Mouse (Mus musculus) embryonic facial prominence, embryonic 13.5 days (tissue): ENCODE measurements at regions not wholly inside any gene's neighbourhood (a gene's known extent, or its start where the extent isn't known, plus 50 kb on each side); places are given as distances from the start of the nearest gene placed in this dataset.

ENCODE experiments used
- ATAC-seq: fragments of 200-750 bp; cut with Nextera tagmentation; 2 replicates; pipeline ENCODE4 v1.8.0; 2017; ENCODE audit warnings: low read depth; ENCODE audit not compliant: insufficient number of reproducible peaks, insufficient read depth, low FRiP score, low TSS enrichment
- H3K27ac ChIP-seq: fragments of 300-500 bp; sonication (generic); 2 replicates; pipeline ENCODE4 v1.5.1; 2015; ENCODE audit warnings: moderate library complexity, mild to moderate bottlenecking, inconsistent platforms
- H3K27me3 ChIP-seq: fragments of 300-500 bp; sonication (generic); 2 replicates; pipeline ENCODE4 v1.6.1; 2015; ENCODE audit warnings: mild to moderate bottlenecking, inconsistent platforms
- H3K36me3 ChIP-seq: fragments of 300-500 bp; sonication (generic); 2 replicates; pipeline ENCODE4 v1.6.1; 2015; ENCODE audit warnings: mild to moderate bottlenecking, inconsistent platforms
- H3K4me1 ChIP-seq: fragments of 300-500 bp; sonication (generic); 2 replicates; pipeline ENCODE4 v1.6.1; 2015; ENCODE audit warnings: inconsistent platforms
- H3K4me2 ChIP-seq: fragments of 300-500 bp; sonication (generic); 2 replicates; pipeline ENCODE4 v1.6.1; 2015; ENCODE audit warnings: moderate library complexity, mild to moderate bottlenecking, inconsistent platforms
- H3K4me3 ChIP-seq: fragments of 300-500 bp; sonication (generic); 2 replicates; pipeline ENCODE4 v1.5.1; 2015; ENCODE audit warnings: mild to moderate bottlenecking, inconsistent platforms
- H3K9ac ChIP-seq: fragments of 300-500 bp; sonication (generic); 2 replicates; pipeline ENCODE4 v1.6.1; 2015; ENCODE audit warnings: mild to moderate bottlenecking, inconsistent platforms
- H3K9me3 ChIP-seq: fragments of 300-500 bp; sonication (generic); 2 replicates; pipeline ENCODE4 v1.6.1; 2016; ENCODE audit warnings: inconsistent platforms
- WGBS: fragments of 180-500 bp; shearing (Covaris S2); methylation state at CpG from one replicate; pipeline ENCODE4 v1.1.7; 2015; ENCODE audit warnings: mixed read lengths; 5-methylcytosine and 5-hydroxymethylcytosine counted together

GRCm38 (mm10) chr8:107682066-107682465 is 93.8 kb upstream of the Psmd7 start:
- Histone ChIP-seq H3K4me1 (peaks cover 17% of the 10 kb centered on the region), H3K27me3 (peaks cover 35% of the 10 kb centered on the region), H3K36me3 (no peaks in the 10 kb centered on the region), H3K4me2 (no peak overlapping the region), H3K9ac (no peak overlapping the region), H3K4me3 (no peak overlapping the region), H3K9me3 (no peaks in the 10 kb centered on the region), H3K27ac (no peak overlapping the region)
- WGBS: 92% methylated on average over 11 of the region's 11 CpGs
- no peak for ATAC-seq

GRCm38 (mm10) chr8:107684721-107685691 is 96.7 kb upstream of the Psmd7 start:
- 29% methylated on average over 29 of the region's 29 CpGs for WGBS
- Histone ChIP-seq H3K4me1 (peaks cover 25% of the 10 kb centered on the region), H3K27me3 (peaks cover 35% of the 10 kb centered on the region), H3K4me3 (peak overlapping the region; percentile 13; the same call in 1 of the 2 replicates), H3K4me2 (peak overlapping the region; percentile 49), H3K36me3 (no peaks in the 10 kb centered on the region), H3K27ac (peak overlapping the region; percentile 66), H3K9ac (no peak overlapping the region; the same call in 1 of the 2 replicates), H3K9me3 (no peaks in the 10 kb centered on the region)
- no peak for ATAC-seq

- Histone ChIP-seq H3K4me2 (no peak overlapping the region), H3K9ac (no peak overlapping the region), H3K27me3 (peaks cover 28% of the 10 kb centered on the region), H3K4me3 (no peak overlapping the region), H3K4me1 (peaks cover 28% of the 10 kb centered on the region), H3K27ac (no peak overlapping the region), H3K36me3 (no peaks in the 10 kb centered on the region), H3K9me3 (no peaks in the 10 kb centered on the region)
- WGBS: 77% methylated on average over 5 of the region's 5 CpGs
- no peak for ATAC-seq
Measured at GRCm38 (mm10) chr8:107686936-107687335, 98.7 kb upstream of the Psmd7 start.

GRCm38 (mm10) chr8:107687529-107687928 is 99.3 kb upstream of the Psmd7 start:
- 92% methylated on average over 9 of the region's 9 CpGs for WGBS
- no peak overlapping the region for H3K9ac ChIP-seq

GRCm38 (mm10) chr8:107689020-107689419 is 100.8 kb upstream of the Psmd7 start:
- H3K9me3 ChIP-seq: no peaks in the 10 kb centered on the region
- no peak overlapping the region for H3K27ac ChIP-seq
- peaks cover 11% of the 10 kb centered on the region for H3K27me3 ChIP-seq
- H3K4me2 ChIP-seq: no peak overlapping the region
- no peaks in the 10 kb centered on the region for H3K36me3 ChIP-seq
- H3K9ac ChIP-seq: no peak overlapping the region
- WGBS: 51% methylated on average over 10 of the region's 10 CpGs
- H3K4me3 ChIP-seq: no peak overlapping the region
- H3K4me1 ChIP-seq: peaks cover 21% of the 10 kb centered on the region
- ATAC-seq: no peak

More at GRCm38 (mm10) chr8:107687529-107687928, 99.3 kb upstream of the Psmd7 start:
- Histone ChIP-seq H3K27ac (no peak overlapping the region), H3K4me1 (peaks cover 28% of the 10 kb centered on the region), H3K4me2 (no peak overlapping the region), H3K27me3 (peaks cover 22% of the 10 kb centered on the region), H3K4me3 (no peak overlapping the region), H3K36me3 (no peaks in the 10 kb centered on the region), H3K9me3 (no peaks in the 10 kb centered on the region)
- ATAC-seq: no peak

- Histone ChIP-seq H3K9me3 (no peaks in the 10 kb centered on the region), H3K9ac (no peak overlapping the region), H3K27ac (no peak overlapping the region), H3K27me3 (peaks cover 11% of the 10 kb centered on the region), H3K36me3 (no peaks in the 10 kb centered on the region), H3K4me2 (no peak overlapping the region), H3K4me3 (no peak overlapping the region), H3K4me1 (peaks cover 11% of the 10 kb centered on the region)
- 81% methylated on average over 4 of the region's 4 CpGs for WGBS
- ATAC-seq: no peak
Measured at GRCm38 (mm10) chr8:107691251-107691650, 103.0 kb upstream of the Psmd7 start.

- Histone ChIP-seq H3K27me3 (no peaks in the 10 kb centered on the region), H3K36me3 (no peaks in the 10 kb centered on the region), H3K9ac (no peak overlapping the region), H3K27ac (no peak overlapping the region), H3K4me1 (peaks cover 21% of the 10 kb centered on the region), H3K9me3 (no peaks in the 10 kb centered on the region), H3K4me3 (no peak overlapping the region), H3K4me2 (no peak overlapping the region)
- ATAC-seq: no peak
- WGBS: 71% methylated on average over 20 of the region's 20 CpGs
Measured at GRCm38 (mm10) chr8:107696384-107697346, 108.4 kb upstream of the Psmd7 start.

- WGBS: 34% methylated on average over 7 of the region's 7 CpGs
- ATAC-seq: no peak
- Histone ChIP-seq H3K4me1 (peaks cover 21% of the 10 kb centered on the region), H3K9ac (no peak overlapping the region), H3K36me3 (no peaks in the 10 kb centered on the region), H3K4me3 (no peak overlapping the region), H3K9me3 (no peaks in the 10 kb centered on the region), H3K27me3 (no peaks in the 10 kb centered on the region), H3K27ac (no peak overlapping the region), H3K4me2 (no peak overlapping the region)
Measured at GRCm38 (mm10) chr8:107699307-107699706, 111.0 kb upstream of the Psmd7 start.

- Histone ChIP-seq H3K4me2 (no peak overlapping the region), H3K9ac (no peak overlapping the region), H3K4me1 (peaks cover 21% of the 10 kb centered on the region), H3K4me3 (no peak overlapping the region), H3K27me3 (no peaks in the 10 kb centered on the region), H3K36me3 (no peaks in the 10 kb centered on the region), H3K27ac (no peak overlapping the region), H3K9me3 (no peaks in the 10 kb centered on the region)
- 67% methylated on average over 3 of the region's 3 CpGs for WGBS
- ATAC-seq: no peak
Measured at GRCm38 (mm10) chr8:107699759-107700158, 111.5 kb upstream of the Psmd7 start.

GRCm38 (mm10) chr8:107715901-107716300 is 127.6 kb upstream of the Psmd7 start:
- Histone ChIP-seq H3K9me3 (no peaks in the 10 kb centered on the region), H3K4me3 (no peak overlapping the region), H3K9ac (no peak overlapping the region), H3K4me1 (no peaks in the 10 kb centered on the region), H3K36me3 (no peaks in the 10 kb centered on the region), H3K4me2 (no peak overlapping the region), H3K27me3 (no peaks in the 10 kb centered on the region), H3K27ac (no peak overlapping the region)
- no peak for ATAC-seq
- WGBS: 72% methylated on average over 10 of the region's 10 CpGs

GRCm38 (mm10) chr8:107717856-107718255 is 129.6 kb upstream of the Psmd7 start:
- Histone ChIP-seq H3K36me3 (no peaks in the 10 kb centered on the region), H3K27me3 (no peaks in the 10 kb centered on the region), H3K4me3 (no peak overlapping the region), H3K4me1 (no peaks in the 10 kb centered on the region), H3K4me2 (no peak overlapping the region), H3K9ac (no peak overlapping the region), H3K27ac (no peak overlapping the region), H3K9me3 (no peaks in the 10 kb centered on the region)
- 82% methylated on average over 13 of the region's 13 CpGs for WGBS
- ATAC-seq: no peak
